Mouse (Mus musculus) intestine, embryonic 15.5 days (tissue): Measurements from ENCODE around the gene Comp. TPM values are rescaled to one million over a fixed set of nuclear protein-coding genes. Genes with fewer than 3 reads are reported as not detected.

Experiments
- ATAC-seq: fragments of 200-750 bp; cut with Nextera tagmentation; 2 replicates; pipeline ENCODE4 v1.8.0; 2017; ENCODE audit warnings: moderate TSS enrichment, moderate library complexity
- H3K27ac ChIP-seq: fragments of 300-500 bp; sonication (generic); 2 replicates; pipeline ENCODE4 v1.5.1; 2015; ENCODE audit warnings: mild to moderate bottlenecking, inconsistent platforms
- H3K27me3 ChIP-seq: fragments of 300-500 bp; sonication (generic); replicated peaks from 2 replicates; pipeline ENCODE4 v1.6.1; 2015; ENCODE audit warnings: inconsistent platforms
- H3K36me3 ChIP-seq: fragments of 300-500 bp; sonication (generic); 2 replicates; pipeline ENCODE4 v1.6.1; 2015; ENCODE audit warnings: inconsistent platforms
- H3K4me1 ChIP-seq: fragments of 300-500 bp; sonication (generic); replicated peaks from 2 replicates; pipeline ENCODE4 v1.6.1; 2015; ENCODE audit warnings: inconsistent platforms
- H3K4me2 ChIP-seq: fragments of 300-500 bp; sonication (generic); replicated peaks from 2 replicates; pipeline ENCODE4 v1.6.1; 2015; ENCODE audit warnings: mild to moderate bottlenecking, inconsistent platforms
- H3K4me3 ChIP-seq: fragments of 300-500 bp; sonication (generic); replicated peaks from 2 replicates; pipeline ENCODE4 v1.5.1; 2015; ENCODE audit warnings: inconsistent platforms
- H3K9ac ChIP-seq: fragments of 300-500 bp; sonication (generic); 2 replicates; pipeline ENCODE4 v1.6.1; 2015; ENCODE audit warnings: inconsistent platforms
- H3K9me3 ChIP-seq: fragments of 300-500 bp; sonication (generic); 2 replicates; pipeline ENCODE4 v1.6.1; 2016; ENCODE audit warnings: inconsistent platforms
- WGBS: fragments of 180-500 bp; shearing (Covaris S2); methylation state at CpG from one replicate; pipeline ENCODE4 v1.1.7; 2015; 5-methylcytosine and 5-hydroxymethylcytosine counted together
- polyA plus RNA-seq: library from polyadenylated mRNA; unstranded; fragments of >200 nt; fragmentation: Nextera tagmentation; extraction: Ambion mirVana; gene quantifications from 2 replicates; pipeline ENCODE4 v1.2.1, GENCODE M21; 2015

Gene Comp
- polyA plus RNA-seq, 1 experiment from 2014 or later, result 0.82 TPM

DNA sequence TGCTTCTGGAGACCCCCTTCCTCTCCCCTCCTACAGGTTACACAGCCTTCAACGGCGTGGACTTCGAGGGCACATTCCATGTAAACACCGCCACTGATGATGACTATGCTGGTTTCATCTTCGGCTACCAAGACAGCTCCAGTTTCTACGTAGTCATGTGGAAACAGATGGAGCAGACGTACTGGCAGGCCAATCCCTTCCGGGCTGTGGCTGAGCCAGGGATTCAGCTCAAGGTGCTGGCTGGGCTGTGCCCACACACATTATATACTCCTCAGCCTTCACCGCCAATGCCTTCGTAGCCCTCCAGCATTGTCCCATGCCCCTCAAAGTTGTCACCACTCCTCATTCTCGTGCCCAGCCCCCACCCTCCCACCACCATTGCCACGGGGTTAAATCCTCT lies 6.7 kb downstream of the Comp start:
- 84% methylated on average over 12 of the region's 12 CpGs for WGBS
- H3K4me1 ChIP-seq, result peaks cover 15% of the 10 kb centered on the region
- no peaks in the 10 kb centered on the region for H3K36me3 ChIP-seq
- no peak overlapping the region for H3K4me3 ChIP-seq
- H3K27ac ChIP-seq, result no peak overlapping the region
- no peak overlapping the region for H3K4me2 ChIP-seq
- H3K9ac ChIP-seq, result no peak overlapping the region
- H3K27me3 ChIP-seq, result peaks cover 43% of the 10 kb centered on the region
- ATAC-seq, result no peak
- no peaks in the 10 kb centered on the region for H3K9me3 ChIP-seq

DNA sequence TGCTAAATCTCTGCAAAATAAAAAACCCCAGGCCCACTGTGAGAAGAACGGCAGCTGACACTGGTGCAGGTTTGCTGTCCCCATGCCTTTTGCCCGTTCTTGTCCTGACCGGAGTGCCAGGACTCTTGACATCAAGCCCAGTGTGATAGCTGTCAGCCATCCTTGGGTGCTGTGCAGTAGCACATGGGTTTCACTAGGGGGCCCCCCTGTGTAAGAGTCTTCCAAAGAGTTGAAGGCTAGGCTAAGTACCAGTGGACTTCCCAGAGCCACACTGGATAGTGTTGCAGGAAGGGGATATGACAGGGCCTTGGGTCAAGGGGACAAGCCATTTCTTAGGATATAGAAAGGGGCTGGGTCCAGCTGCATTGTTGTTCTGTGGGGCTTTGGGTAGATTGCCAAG lies 9.9 kb downstream of the Comp start:
- Histone ChIP-seq H3K9me3 (no peaks in the 10 kb centered on the region), H3K4me2 (no peak overlapping the region), H3K4me3 (no peak overlapping the region), H3K27me3 (peaks cover 12% of the 10 kb centered on the region), H3K9ac (no peak overlapping the region), H3K4me1 (no peaks in the 10 kb centered on the region), H3K27ac (no peak overlapping the region), H3K36me3 (peaks cover 7% of the 10 kb centered on the region)
- WGBS, result 55% methylated on average over 3 of the region's 3 CpGs
- ATAC-seq, result peak; percentile 69

DNA sequence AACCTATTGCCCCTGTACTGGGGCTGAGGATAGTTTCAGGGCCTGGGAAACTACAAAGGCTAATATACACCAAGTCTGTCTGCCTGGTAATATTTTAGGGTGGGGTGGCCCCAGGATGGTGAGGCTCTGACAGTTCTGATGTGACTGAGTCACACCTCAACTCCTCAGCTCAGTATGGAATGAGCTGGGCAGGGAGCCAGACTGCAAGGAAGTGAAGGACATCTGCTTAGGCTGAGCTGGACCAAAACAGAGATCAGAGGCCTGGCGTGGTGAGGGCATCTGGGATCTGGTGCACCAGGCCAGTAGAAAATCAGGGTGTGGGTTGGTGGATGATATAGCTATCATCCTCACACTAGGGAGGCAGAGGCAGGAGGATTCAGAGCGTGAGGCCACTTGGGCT lies 16.3 kb downstream of the Comp start:
- H3K36me3 ChIP-seq, result peaks cover 10% of the 10 kb centered on the region
- H3K4me3 ChIP-seq, result no peak overlapping the region
- H3K27me3 ChIP-seq, result no peaks in the 10 kb centered on the region
- H3K4me2 ChIP-seq, result no peak overlapping the region
- no peak for ATAC-seq
- H3K4me1 ChIP-seq, result no peaks in the 10 kb centered on the region
- H3K9ac ChIP-seq, result no peak overlapping the region
- no peak overlapping the region for H3K27ac ChIP-seq
- 84% methylated on average over 2 of the region's 2 CpGs for WGBS
- no peaks in the 10 kb centered on the region for H3K9me3 ChIP-seq

DNA sequence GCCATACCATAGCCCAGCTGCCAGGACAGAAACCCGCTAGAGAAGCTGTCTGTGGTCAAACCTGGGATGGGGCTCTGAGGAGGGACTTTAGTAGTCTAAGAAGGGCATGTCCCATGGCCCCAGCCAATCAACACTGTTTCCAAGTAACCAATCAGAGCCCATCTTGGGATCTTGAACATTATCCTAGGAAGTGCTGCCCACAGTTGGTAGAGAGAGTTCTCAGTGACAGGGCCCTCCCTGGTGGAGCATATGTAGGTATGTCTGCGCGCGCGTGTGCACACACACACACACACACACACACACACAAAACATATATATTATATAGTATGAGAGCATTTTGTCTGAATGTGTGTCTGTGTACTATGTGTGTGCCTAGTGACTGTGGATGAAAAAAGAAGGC lies 19.7 kb downstream of the Comp start:
- Histone ChIP-seq H3K4me3 (no peak overlapping the region), H3K4me2 (no peak overlapping the region), H3K9me3 (no peaks in the 10 kb centered on the region), H3K27ac (no peak overlapping the region), H3K4me1 (no peaks in the 10 kb centered on the region), H3K9ac (no peak overlapping the region), H3K27me3 (no peaks in the 10 kb centered on the region), H3K36me3 (peaks cover 3% of the 10 kb centered on the region; the same call in 1 of the 2 replicates)
- 90% methylated on average over 5 of the region's 5 CpGs for WGBS
- ATAC-seq, result no peak

DNA sequence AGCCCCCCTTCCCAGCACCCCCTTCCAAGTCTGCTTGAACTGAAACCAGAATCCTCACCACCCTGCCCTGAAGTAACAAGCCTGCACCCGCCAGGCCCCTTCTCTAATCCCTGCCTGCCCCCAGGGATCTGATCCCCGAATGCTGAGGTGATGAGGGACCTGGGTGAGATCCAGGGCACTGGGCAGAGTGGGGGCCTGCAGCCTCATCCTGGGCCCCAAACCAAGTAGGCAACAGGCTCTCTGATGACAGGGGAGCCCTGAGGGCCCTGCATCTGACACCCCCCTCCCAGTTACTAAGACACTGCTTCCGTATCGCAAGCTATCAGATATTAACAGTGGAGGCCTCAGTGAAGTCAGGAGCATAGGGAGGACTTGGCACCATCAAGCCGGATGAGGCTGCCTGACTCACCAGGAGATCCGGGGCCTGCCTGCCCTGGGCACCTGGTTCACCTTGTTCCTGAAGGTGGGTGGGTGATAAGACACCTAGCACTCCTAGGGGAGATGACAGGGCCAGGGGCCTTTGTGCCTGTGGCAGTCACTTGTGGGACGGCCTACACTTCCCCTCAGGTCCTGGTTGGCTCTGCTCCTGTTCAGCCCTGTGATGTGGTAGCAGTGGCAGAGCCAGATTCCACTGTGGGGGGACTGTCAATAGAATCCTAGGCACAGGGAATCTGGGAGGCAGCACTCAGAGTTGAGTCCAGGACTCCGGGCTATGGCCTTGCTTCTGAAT lies 21.1 kb downstream of the Comp start:
- no peak for ATAC-seq
- H3K27ac ChIP-seq, result no peak overlapping the region

DNA sequence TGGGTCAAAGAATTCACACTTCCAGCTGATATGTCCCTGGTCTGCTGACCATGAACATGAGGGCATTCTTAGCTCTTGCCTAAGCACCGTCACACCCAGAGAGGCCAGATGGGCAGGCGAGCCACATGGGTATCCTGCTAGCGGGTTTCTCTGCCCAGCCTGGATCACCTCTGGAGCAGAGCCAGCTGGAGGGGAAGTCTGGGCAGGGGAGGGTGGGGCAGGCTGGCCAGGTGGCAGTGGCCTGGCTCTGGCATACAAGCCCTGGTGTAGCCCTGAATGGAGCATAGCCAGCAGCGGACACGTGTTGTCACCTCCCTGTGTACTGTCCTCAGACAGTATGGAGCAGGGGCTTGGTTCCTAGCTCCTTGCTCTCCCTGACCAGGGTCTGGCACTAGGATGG lies 22.3 kb downstream of the Comp start:
- Histone ChIP-seq H3K9ac (no peak overlapping the region), H3K4me1 (no peaks in the 10 kb centered on the region), H3K36me3 (peaks cover 5% of the 10 kb centered on the region; the same call in 1 of the 2 replicates), H3K4me3 (no peak overlapping the region), H3K4me2 (no peak overlapping the region), H3K27me3 (no peaks in the 10 kb centered on the region), H3K9me3 (no peaks in the 10 kb centered on the region), H3K27ac (no peak overlapping the region)
- 83% methylated on average over 5 of the region's 5 CpGs for WGBS
- no peak for ATAC-seq

More for the DNA sequence above, 21.1 kb downstream of the Comp start:
- Histone ChIP-seq H3K9me3 (no peaks in the 10 kb centered on the region), H3K27me3 (no peaks in the 10 kb centered on the region), H3K9ac (no peak overlapping the region), H3K36me3 (peaks cover 3% of the 10 kb centered on the region; the same call in 1 of the 2 replicates), H3K4me1 (no peaks in the 10 kb centered on the region), H3K4me2 (no peak overlapping the region), H3K4me3 (no peak overlapping the region)
- WGBS, result 88% methylated on average over 8 of the region's 8 CpGs

DNA sequence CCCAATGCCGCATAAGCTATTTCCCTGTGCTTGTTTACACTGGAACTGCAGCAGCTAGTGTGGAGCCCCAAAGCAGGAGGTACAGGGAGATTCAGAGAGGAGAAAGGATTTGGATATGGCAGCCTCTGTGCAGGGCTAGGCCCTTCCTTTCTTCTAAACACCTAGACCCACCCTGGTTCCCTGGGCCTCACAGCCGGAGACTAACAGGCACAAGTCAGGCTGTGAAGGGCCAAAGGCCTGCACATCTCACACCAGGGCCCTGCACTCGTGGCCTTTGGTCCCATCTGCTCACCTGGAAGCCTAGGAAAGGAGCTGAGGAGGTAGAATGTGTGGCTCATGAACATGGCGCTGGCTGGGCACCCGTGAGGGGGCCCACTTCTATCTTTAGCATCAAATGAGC lies 22.8 kb downstream of the Comp start:
- H3K36me3 ChIP-seq, result peaks cover 5% of the 10 kb centered on the region; the same call in 1 of the 2 replicates
- ATAC-seq, result no peak
- H3K4me1 ChIP-seq, result no peaks in the 10 kb centered on the region
- H3K27ac ChIP-seq, result no peak overlapping the region
- H3K27me3 ChIP-seq, result no peaks in the 10 kb centered on the region
- H3K4me2 ChIP-seq, result no peak overlapping the region
- H3K9ac ChIP-seq, result no peak overlapping the region
- no peaks in the 10 kb centered on the region for H3K9me3 ChIP-seq
- H3K4me3 ChIP-seq, result no peak overlapping the region
- 84% methylated on average over 5 of the region's 5 CpGs for WGBS

DNA sequence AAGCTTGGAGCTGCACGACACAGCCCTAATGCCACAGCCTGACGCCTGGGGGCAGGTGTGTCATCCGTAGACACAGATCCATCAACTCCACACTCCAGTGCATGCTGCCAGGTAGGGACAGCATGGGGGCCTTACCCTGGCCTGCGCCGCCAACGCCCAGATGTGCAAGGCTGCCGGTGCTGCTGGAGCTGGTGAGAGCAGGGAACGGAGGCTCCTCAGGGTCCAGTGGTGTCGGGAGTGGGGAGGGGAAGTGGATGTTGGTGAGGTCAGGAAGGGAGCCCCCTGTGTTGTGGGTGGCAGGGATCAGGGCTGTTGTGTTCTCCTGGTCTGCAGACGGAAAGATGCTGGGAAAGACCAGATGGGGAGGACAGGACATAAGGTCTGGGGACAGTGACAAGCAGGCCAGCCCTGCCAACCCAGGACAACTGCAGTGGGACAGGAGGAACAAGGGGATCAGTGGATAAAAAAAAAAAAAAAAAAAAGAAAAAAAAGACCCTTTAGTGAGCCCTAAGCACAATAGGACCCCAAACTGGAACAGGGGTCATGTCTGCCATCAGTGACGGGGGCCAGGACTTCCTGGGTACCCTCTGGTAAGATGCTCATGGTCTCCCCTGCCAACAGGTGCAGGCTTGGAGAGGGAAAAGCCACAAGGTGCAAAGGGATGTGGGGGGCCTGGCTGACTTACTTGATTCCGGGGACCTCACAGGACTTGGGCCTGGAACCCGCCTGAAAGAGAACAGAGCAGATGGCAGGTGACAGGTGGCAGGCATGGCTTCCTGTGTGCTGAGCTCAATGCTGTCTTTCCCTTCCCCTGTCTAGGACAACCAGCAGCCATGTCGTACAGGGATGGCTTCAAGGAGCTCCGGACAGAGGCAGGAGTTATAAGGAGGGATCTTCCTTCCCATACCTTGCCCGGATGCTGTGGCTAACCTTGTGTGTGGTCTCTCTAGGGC lies 24.5 kb downstream of the Comp start:
- Histone ChIP-seq H3K27me3 (no peaks in the 10 kb centered on the region), H3K9me3 (no peaks in the 10 kb centered on the region), H3K9ac (no peak overlapping the region), H3K4me1 (no peaks in the 10 kb centered on the region), H3K4me2 (no peak overlapping the region), H3K27ac (no peak overlapping the region), H3K4me3 (no peak overlapping the region), H3K36me3 (peaks cover 2% of the 10 kb centered on the region; the same call in 1 of the 2 replicates)
- 86% methylated on average over 16 of the region's 16 CpGs for WGBS
- no peak for ATAC-seq

DNA sequence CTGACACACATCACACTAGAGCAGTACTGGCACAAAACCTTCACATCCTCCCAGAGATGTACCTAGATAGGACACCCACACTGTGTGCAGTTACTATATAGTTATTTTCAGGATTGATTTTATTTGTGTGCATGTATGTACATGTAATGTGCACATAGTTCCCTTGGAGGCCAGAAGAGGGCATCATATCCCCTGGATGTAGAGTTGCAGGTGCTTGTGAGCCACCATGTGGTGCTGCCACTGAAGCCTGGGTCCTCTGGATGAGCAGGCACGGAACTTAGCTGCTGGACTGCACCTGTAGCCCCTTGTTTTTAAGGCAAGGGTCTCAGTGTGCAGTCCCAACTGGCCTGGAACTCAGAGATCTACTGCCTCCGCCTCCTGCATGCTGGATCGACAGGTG lies 30.9 kb downstream of the Comp start:
- Histone ChIP-seq H3K4me2 (no peak overlapping the region), H3K9me3 (no peaks in the 10 kb centered on the region), H3K27me3 (no peaks in the 10 kb centered on the region), H3K36me3 (0 out of 2 replicates have a peak, but pooled peaks cover 6% of the 10 kb centered on the region), H3K27ac (no peak overlapping the region), H3K4me3 (no peak overlapping the region), H3K9ac (no peak overlapping the region), H3K4me1 (peaks cover 42% of the 10 kb centered on the region)
- WGBS, result 93% methylated on average over 3 of the region's 3 CpGs
- ATAC-seq, result no peak

DNA sequence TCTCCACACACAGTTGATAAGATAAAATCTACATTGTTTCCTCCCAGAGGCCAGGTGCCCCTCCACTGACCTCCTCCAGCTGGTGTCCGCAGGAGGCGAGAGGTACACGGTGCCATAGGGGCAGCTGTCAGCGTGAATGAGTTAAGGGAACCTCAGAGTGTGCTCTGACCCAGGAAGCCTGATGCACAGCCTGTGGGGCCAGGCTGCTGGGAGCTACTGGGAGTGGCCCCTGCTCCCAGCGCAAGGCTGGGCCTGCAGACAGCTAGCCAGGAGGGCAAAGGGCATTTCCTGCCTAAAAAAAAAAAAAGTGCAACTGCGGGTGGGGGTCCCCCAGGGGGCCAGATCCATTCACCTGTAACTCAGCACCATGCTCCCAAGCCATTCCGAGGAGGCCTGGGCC lies 31.8 kb downstream of the Comp start:
- no peak overlapping the region for H3K9ac ChIP-seq
- 0 out of 2 replicates have a peak, but pooled peaks cover 5% of the 10 kb centered on the region for H3K36me3 ChIP-seq
- ATAC-seq, result peak; percentile 58
- H3K27ac ChIP-seq, result peak overlapping the region; percentile 84
- H3K9me3 ChIP-seq, result no peaks in the 10 kb centered on the region
- WGBS, result 25% methylated on average over 7 of the region's 7 CpGs
- H3K4me2 ChIP-seq, result peak overlapping the region; percentile 41; the same call in 1 of the 2 replicates
- H3K4me3 ChIP-seq, result no peak overlapping the region
- H3K27me3 ChIP-seq, result no peaks in the 10 kb centered on the region
- H3K4me1 ChIP-seq, result peaks cover 50% of the 10 kb centered on the region

DNA sequence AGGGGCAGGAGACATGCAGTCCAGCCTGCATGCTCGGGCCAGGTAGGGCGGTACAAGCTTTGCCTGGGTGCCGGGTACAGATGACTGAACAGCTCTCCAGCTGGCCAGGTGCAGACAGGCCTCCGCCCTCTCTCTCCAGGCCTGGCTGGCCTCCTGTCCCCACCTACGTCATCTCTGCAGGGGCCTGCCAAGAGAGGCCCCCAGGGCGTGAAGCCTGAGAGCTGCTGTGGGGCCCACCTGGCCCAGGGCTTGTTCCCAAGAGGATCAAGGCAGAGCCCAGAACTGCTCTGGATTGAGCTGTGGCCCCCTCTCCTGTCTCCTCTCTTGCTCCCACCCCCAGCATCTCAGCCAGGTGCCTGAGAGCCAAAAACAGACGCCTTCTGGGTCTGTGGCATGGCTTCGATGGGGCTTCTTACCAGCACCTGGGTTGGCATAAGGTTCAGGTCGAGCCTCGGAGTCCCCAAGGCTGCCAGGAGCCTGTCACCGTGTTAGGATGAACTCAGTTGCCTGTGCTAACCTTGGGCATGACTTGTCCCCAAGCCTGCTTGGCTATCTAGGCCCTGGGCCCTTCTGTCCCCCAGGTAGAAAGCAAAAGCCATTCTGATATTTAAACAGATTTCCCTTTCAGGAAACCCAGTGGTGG lies 33.2 kb downstream of the Comp start:
- peak; percentile 79 for ATAC-seq
- Histone ChIP-seq H3K4me3 (0 out of 2 replicates have a peak overlapping the region, but pooled peaks have one; percentile 3), H3K27me3 (no peaks in the 10 kb centered on the region), H3K36me3 (0 out of 2 replicates have a peak, but pooled peaks cover 4% of the 10 kb centered on the region), H3K4me1 (peaks cover 53% of the 10 kb centered on the region), H3K9ac (peak overlapping the region; percentile 26; the same call in 1 of the 2 replicates), H3K4me2 (peak overlapping the region; percentile 41), H3K9me3 (no peaks in the 10 kb centered on the region), H3K27ac (peak overlapping the region; percentile 84)
- 61% methylated on average over 11 of the region's 11 CpGs for WGBS

DNA sequence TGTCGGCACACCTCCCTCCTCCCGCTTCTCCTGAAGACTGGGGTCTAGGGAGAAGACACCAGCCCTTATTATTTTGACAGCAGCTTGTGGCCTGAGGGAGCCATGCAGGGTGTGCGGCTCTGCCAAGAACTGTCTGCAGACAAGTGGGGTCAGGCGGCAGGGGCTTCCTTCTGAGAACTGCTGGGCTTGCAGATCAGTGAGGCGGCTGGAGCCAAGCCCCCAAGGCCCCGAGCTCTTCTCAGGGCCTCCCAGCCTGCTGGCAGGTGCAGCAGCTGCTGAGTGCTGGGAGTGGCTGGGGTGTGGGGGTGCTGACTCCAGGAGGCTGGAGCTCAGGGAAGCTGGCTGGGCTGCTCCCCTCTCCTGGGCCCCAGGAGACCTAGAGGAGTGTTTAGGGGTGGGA lies 34.9 kb downstream of the Comp start:
- H3K27me3 ChIP-seq, result no peaks in the 10 kb centered on the region
- H3K9me3 ChIP-seq, result no peaks in the 10 kb centered on the region
- H3K36me3 ChIP-seq, result 0 out of 2 replicates have a peak, but pooled peaks cover 4% of the 10 kb centered on the region
- peak overlapping the region; percentile 89 for H3K27ac ChIP-seq
- H3K4me1 ChIP-seq, result peaks cover 55% of the 10 kb centered on the region
- 29% methylated on average over 6 of the region's 6 CpGs for WGBS
- ATAC-seq, result peak; percentile 85
- peak overlapping the region; percentile 42 for H3K4me2 ChIP-seq
- peak overlapping the region; percentile 26; the same call in 1 of the 2 replicates for H3K9ac ChIP-seq
- H3K4me3 ChIP-seq, result no peak overlapping the region
